Mouse (Mus musculus) embryonic facial prominence, embryonic 11.5 days (tissue): ENCODE results near the gene Il17ra. TPM values are rescaled to one million over a fixed set of nuclear protein-coding genes. Genes with fewer than 3 reads are reported as not detected.
A peak's percentile ranks its signal among the peaks of the same experiment; 100 is the strongest.

Experiments used
- ATAC-seq: fragments of 200-750 bp; cut with Nextera tagmentation; replicated peaks from 2 replicates; pipeline ENCODE4 v1.8.0; 2017; ENCODE audit warnings: low read depth; ENCODE audit not compliant: insufficient number of reproducible peaks, low FRiP score, low TSS enrichment
- DNase-seq: peaks from one replicate; pipeline ENCODE4 v3.0.0-alpha.2; 2015; ENCODE audit warnings: low spot score
- H3K27ac ChIP-seq: fragments of 300-500 bp; sonication (generic); replicated peaks from 2 replicates; pipeline ENCODE4 v1.5.1; 2014; ENCODE audit warnings: mild to moderate bottlenecking, low read depth, low read length, control low read depth
- H3K27me3 ChIP-seq: fragments of 300-500 bp; sonication (generic); 2 replicates; pipeline ENCODE4 v1.6.1; 2014; ENCODE audit warnings: mild to moderate bottlenecking, low read length, moderate library complexity, mixed read lengths; ENCODE audit not compliant: control insufficient read depth, insufficient read depth
- H3K36me3 ChIP-seq: fragments of 300-500 bp; sonication (generic); replicated peaks from 2 replicates; pipeline ENCODE4 v1.6.1; 2014; ENCODE audit warnings: low read depth, mild to moderate bottlenecking, low read length, moderate library complexity, mixed read lengths; ENCODE audit not compliant: control insufficient read depth, insufficient read depth
- H3K4me1 ChIP-seq: fragments of 300-500 bp; sonication (generic); 2 replicates; pipeline ENCODE4 v1.6.1; 2014; ENCODE audit warnings: low read length, mixed read lengths; ENCODE audit not compliant: control insufficient read depth, insufficient read depth
- H3K4me2 ChIP-seq: fragments of 300-500 bp; sonication (generic); 2 replicates; pipeline ENCODE4 v1.6.1; 2014; ENCODE audit warnings: low read depth, mild to moderate bottlenecking, control low read depth, low read length, moderate library complexity
- H3K4me3 ChIP-seq: fragments of 300-500 bp; sonication (generic); 2 replicates; pipeline ENCODE4 v1.5.1; 2014; ENCODE audit warnings: low read depth, low read length, control low read depth
- H3K9ac ChIP-seq: fragments of 300-500 bp; sonication (generic); replicated peaks from 2 replicates; pipeline ENCODE4 v1.6.1; 2014; ENCODE audit warnings: mild to moderate bottlenecking, control low read depth, low read length
- H3K9me3 ChIP-seq: fragments of 300-500 bp; sonication (generic); replicated peaks from 2 replicates; pipeline ENCODE4 v1.6.1; 2016; ENCODE audit warnings: mild to moderate bottlenecking, low read length, inconsistent platforms, mixed read lengths; ENCODE audit not compliant: control insufficient read depth
- WGBS: fragments of 180-500 bp; shearing (Covaris S2); extraction: QIAGEN DNeasy Blood & Tissue Kit; methylation state at CpG from one replicate; pipeline ENCODE4 v1.1.7; 2014; 5-methylcytosine and 5-hydroxymethylcytosine counted together
- polyA plus RNA-seq: library from polyadenylated mRNA; unstranded; fragments of >200 nt; fragmentation: Nextera tagmentation; extraction: Ambion mirVana; gene quantifications from 2 replicates; pipeline ENCODE4 v1.2.1, GENCODE M21; 2014

The Il17ra gene
- polyA plus RNA-seq, result 1.9 and 2.0 TPM in 2 replicates

DNA sequence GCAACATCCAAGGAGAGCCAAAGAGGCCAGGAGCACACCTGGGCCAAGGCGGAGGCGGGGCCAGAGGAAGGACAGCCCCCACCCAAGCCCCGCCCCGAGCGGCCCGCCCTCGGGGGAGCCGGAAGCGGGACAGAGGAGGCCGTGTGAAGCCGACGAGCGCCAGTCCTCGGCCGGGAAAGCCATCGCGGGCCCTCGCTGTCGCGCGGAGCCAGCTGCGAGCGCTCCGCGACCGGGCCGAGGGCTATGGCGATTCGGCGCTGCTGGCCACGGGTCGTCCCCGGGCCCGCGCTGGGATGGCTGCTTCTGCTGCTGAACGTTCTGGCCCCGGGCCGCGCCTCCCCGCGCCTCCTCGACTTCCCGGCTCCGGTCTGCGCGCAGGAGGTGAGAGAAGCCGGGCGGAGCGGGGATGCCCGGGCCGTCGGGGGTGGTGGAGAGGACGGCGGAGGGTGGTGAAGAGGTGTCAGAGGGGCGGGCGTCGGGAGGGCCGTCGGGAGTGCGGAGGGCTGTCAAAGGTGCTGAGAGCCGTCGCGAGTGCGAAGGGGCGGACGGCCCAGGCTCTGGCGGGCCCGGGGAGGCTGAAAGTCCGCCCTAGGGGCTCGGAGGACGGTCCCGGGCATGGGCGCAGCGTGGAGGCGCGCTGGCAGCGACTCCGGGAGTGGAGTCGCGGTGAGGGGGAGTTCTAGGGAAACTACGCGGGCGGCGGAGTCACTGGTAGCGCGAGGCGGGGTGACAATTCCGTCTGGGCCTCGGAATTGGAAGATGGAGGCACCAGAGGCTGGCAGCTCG lies at the start of gene Il17ra:
Il17ra (plus strand) TSS at position 162 of the 786 bp plus-strand sequence.
- peak within 1 kb of the TSS; percentile 74 for H3K4me2 ChIP-seq
- no peaks in the 10 kb centered on the region for H3K9me3 ChIP-seq
- H3K27ac ChIP-seq, result no peak within 1 kb of the TSS
- WGBS, result under 1% methylated on average over 87 of the region's 90 CpGs
- peak; percentile 73 for DNase-seq
- H3K4me1 ChIP-seq, result 0 out of 2 replicates have a peak, but pooled peaks cover 4% of the 10 kb centered on the region
- H3K9ac ChIP-seq, result peak within 1 kb of the TSS; percentile 54
- no peaks in the 10 kb centered on the region for H3K36me3 ChIP-seq
- H3K27me3 ChIP-seq, result peaks cover 26% of the 10 kb centered on the region
- peak within 1 kb of the TSS; percentile 53 for H3K4me3 ChIP-seq
- ATAC-seq, result peak; percentile 68

DNA sequence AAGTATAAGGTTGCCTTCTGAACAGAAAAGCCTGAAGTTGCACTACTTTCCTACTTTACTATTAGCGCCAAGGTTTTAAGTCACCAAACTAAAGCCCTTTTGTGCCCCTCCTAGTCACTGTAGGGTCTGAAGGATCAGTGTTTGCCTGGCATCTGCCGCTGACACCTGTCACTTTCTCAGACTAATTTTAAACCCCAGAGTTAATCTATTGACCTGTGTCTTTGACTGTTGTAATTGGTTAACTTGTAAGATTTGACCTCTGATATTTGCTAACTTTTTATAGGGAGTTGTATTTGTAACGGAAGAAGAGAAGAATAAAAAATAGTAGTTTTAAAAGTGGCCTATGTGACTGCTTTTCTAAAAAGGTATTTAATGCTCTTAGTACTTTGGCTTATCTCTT lies 24.9 kb upstream of the Il17ra start:
- no peak overlapping the region for H3K27ac ChIP-seq
- peaks cover 4% of the 10 kb centered on the region; the same call in 1 of the 2 replicates for H3K36me3 ChIP-seq
- no peak overlapping the region for H3K4me2 ChIP-seq
- 88% methylated on average over 3 of the region's 3 CpGs for WGBS
- H3K27me3 ChIP-seq, result no peaks in the 10 kb centered on the region
- no peak overlapping the region for H3K9ac ChIP-seq
- DNase-seq (no peak), ATAC-seq (no peak)
- no peaks in the 10 kb centered on the region for H3K4me1 ChIP-seq
- no peaks in the 10 kb centered on the region for H3K9me3 ChIP-seq
- H3K4me3 ChIP-seq, result no peak overlapping the region

DNA sequence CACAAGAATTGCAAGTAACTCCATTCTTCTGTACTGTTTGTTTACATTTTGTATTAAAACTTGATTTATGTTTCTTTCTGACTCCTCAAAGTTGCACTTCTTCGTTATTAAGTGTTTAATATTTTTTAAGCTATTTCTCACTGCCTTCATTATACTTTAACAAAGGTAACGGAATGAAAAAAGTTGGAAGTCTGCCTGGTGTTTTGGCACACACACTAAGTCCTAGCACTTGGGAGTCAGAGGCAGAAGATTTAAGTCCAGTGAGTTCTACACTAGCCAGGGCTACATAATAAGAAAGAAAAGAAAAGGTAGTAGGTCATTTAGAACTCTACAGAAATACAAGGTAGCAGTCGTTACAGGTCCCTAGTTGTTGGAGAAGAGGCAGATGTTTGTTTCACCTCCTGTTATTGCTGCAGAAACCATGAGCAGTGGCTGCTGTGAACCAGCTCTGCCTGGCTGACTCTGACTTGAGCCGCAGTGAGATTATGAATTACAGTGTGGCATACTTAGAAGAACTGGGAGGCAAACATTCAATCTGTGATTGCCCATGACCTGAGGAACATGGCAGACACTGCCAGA lies 20.8 kb upstream of the Il17ra start:
- H3K9me3 ChIP-seq, result no peaks in the 10 kb centered on the region
- no peaks in the 10 kb centered on the region for H3K4me1 ChIP-seq
- no peaks in the 10 kb centered on the region for H3K27me3 ChIP-seq
- no peak overlapping the region for H3K27ac ChIP-seq
- DNase-seq (no peak), ATAC-seq (no peak)
- 94% methylated on average over 4 of the region's 4 CpGs for WGBS
- no peak overlapping the region for H3K9ac ChIP-seq
- peaks cover 4% of the 10 kb centered on the region; the same call in 1 of the 2 replicates for H3K36me3 ChIP-seq
- no peak overlapping the region for H3K4me2 ChIP-seq
- no peak overlapping the region for H3K4me3 ChIP-seq

DNA sequence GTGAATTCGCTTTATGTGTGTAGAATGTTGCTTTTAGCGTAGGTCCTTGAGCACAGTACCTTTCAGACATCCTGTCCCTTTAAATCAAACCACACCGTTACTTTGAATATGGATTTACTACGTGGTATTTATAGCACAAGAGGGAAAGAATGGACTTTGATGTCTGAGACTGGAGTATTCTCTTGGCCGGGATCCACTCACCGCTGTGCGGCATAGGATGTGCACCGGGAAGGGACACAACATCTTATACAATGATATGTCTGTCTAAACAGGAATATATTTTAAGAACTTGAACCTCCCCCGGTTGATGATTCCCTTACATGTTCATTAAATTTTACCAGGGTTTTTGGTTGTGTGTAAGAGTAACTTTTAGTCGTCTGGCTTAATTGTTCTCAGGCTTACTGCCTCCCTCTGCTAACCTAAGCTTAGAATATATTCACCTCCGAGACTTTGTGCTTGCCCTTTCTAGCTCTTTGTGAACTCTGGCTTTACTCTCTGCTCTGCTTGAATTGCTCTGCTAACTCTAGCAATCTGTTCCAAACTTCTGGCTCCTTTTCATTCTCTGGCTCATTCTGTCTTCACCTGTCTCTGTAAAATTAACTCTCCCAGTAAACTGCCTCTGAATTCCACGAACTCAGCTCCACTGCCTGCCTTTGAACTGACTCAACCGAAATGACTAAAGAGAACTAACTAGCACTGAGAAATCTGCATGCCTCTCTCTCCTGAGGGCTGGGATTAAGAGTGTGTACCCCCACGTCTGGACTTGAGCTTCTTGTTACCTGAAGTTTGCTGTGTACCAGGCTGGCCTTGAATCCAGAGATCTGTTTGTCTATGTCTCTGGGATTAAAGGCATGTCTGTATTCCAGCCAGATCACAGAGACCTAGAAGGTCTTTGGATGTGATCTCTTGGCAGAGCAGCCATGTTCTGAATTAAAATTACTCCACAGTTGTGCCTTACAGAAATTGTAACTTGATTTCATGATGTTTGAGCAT lies 19.4 kb upstream of the Il17ra start:
- Histone ChIP-seq H3K9ac (no peak overlapping the region), H3K4me1 (no peaks in the 10 kb centered on the region), H3K4me3 (no peak overlapping the region), H3K27ac (no peak overlapping the region), H3K4me2 (no peak overlapping the region), H3K27me3 (no peaks in the 10 kb centered on the region), H3K9me3 (no peaks in the 10 kb centered on the region), H3K36me3 (peaks cover 4% of the 10 kb centered on the region; the same call in 1 of the 2 replicates)
- DNase-seq (no peak), ATAC-seq (no peak)
- WGBS, result 90% methylated on average over 14 of the region's 14 CpGs

DNA sequence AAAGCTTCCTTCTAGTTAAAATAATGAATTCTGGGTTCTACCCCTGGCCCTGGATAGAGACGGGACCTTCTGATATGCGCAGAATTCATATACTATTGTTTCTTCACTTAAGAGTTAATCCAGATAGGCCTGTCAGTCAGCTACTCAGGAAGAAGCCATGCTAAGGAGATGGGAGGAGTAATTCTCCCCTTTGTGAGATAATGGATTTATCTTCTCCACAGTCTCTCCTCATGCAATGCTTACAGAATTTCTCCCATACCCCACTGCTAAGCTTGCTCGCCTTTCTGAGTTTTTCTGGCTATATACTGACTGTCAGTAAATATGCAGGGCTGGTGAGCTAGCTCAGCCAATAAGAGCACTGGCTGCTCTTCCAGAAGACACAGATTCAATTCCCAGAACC lies 12.8 kb upstream of the Il17ra start:
- Histone ChIP-seq H3K27me3 (no peaks in the 10 kb centered on the region; the same call in 1 of the 2 replicates), H3K4me2 (no peak overlapping the region), H3K36me3 (no peaks in the 10 kb centered on the region), H3K9me3 (no peaks in the 10 kb centered on the region), H3K4me1 (no peaks in the 10 kb centered on the region), H3K4me3 (no peak overlapping the region), H3K9ac (no peak overlapping the region), H3K27ac (no peak overlapping the region)
- DNase-seq (no peak), ATAC-seq (no peak)
- WGBS, result 85% methylated on average over 3 of the region's 3 CpGs

DNA sequence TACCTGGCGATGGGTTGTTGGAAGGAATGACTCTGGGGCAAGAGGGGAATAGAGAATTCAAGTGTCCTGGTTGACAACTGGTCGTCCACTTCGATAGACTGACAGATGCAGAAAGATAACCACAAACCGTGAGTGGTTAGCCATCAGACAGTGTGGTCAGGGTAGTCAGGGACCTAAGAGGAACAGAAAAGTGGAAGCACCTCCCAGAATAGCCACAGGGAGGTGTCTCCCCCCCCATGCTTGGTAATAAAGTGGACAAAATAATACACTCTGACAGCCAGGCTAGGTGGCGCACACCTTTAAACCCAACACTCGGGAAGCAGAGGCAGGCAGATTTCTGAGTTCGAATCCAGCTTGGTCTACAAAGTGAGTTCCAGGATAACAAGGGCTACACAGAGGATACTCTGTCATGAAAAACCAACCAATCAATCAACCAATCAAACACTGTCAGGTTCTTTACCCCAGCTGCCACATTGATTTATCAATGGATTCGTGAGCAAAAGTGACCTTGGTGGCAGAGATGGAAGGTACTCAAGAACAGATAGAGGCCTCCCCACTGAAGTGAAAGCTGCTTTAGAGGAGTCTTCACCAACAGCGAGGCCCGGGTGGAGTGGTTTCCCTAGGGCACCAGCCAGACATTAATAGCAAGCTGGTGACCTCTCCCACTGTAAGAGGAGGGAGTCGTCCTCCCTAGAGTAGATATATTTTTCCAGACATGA lies 10.5 kb upstream of the Il17ra start:
- Histone ChIP-seq H3K4me2 (no peak overlapping the region), H3K9me3 (no peaks in the 10 kb centered on the region), H3K27me3 (no peaks in the 10 kb centered on the region; the same call in 1 of the 2 replicates), H3K36me3 (no peaks in the 10 kb centered on the region), H3K9ac (no peak overlapping the region), H3K4me1 (no peaks in the 10 kb centered on the region), H3K27ac (no peak overlapping the region), H3K4me3 (no peak overlapping the region)
- ATAC-seq (no peak), DNase-seq (no peak)
- WGBS, result 86% methylated on average over 11 of the region's 11 CpGs

DNA sequence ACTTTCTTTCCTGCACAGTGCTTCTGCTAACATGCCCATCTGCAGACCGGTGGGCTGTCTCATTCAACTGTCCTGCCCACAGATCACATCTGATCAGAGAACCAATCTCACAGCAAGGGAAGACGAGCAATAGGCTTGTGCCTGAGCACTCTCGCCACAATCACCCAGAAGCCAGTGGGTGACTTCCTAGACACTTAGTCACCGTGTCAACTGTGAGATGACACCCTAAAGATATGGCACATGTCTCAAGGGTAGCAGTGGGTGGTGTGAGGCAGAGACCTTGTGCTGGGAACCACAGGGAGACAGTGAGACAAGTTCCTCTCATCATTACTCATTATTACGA lies 10.0 kb upstream of the Il17ra start:
- 88% methylated on average over 5 of the region's 5 CpGs for WGBS
- Histone ChIP-seq H3K4me1 (no peaks in the 10 kb centered on the region), H3K9ac (no peak overlapping the region), H3K4me2 (no peak overlapping the region), H3K27me3 (no peaks in the 10 kb centered on the region; the same call in 1 of the 2 replicates), H3K9me3 (no peaks in the 10 kb centered on the region), H3K4me3 (no peak overlapping the region), H3K27ac (no peak overlapping the region), H3K36me3 (no peaks in the 10 kb centered on the region)
- no peak for DNase-seq
- ATAC-seq, result no peak
